Mouse (Mus musculus): ENCODE results near the gene Selenov. TPM values are rescaled to one million over a fixed set of nuclear protein-coding genes. Genes with fewer than 3 reads are reported as not detected.
A peak's percentile ranks its signal among the peaks of the same experiment; 100 is the strongest.

The Selenov gene
- not detected for total RNA-seq (2021)
- long read RNA-seq, experiment 1, result 0 reads
- long read RNA-seq, experiment 2, result 0 reads

- no peak for DNase-seq
These were observed at the start of gene Selenov for GRCm38 (mm10) chr7:28290638-28291590. Gene Selenov, minus strand, starts transcription at chr7:28291186.

GRCm38 (mm10) chr7:28339213-28339917, 48.4 kb upstream of the Selenov start:
- peak; percentile 68 for DNase-seq

- peak; percentile 97 for DNase-seq
These were observed 47.4 kb upstream of the Selenov start, which contains the start of gene Supt5 for GRCm38 (mm10) chr7:28338108-28338998. Gene Supt5, minus strand, starts transcription at chr7:28338746.

GRCm38 (mm10) chr7:28335471-28335870, 44.5 kb upstream of the Selenov start:
- DNase-seq, result no peak

- DNase-seq, result no peak
These were observed 43.5 kb upstream of the Selenov start for GRCm38 (mm10) chr7:28334534-28334933.

- DNase-seq, result no peak
These were observed 37.3 kb upstream of the Selenov start for GRCm38 (mm10) chr7:28328260-28328659.

GRCm38 (mm10) chr7:28326457-28326856, 35.5 kb upstream of the Selenov start:
- DNase-seq, result no peak

GRCm38 (mm10) chr7:28325293-28325692, 34.3 kb upstream of the Selenov start:
- no peak for DNase-seq

GRCm38 (mm10) chr7:28321974-28322720, 31.2 kb upstream of the Selenov start:
- no peak for DNase-seq

GRCm38 (mm10) chr7:28318714-28319113, 27.7 kb upstream of the Selenov start:
- DNase-seq, result no peak

- no peak for DNase-seq
These were observed 27.1 kb upstream of the Selenov start for GRCm38 (mm10) chr7:28318036-28318435.

- peak; percentile 96 for DNase-seq
These were observed 21.0 kb upstream of the Selenov start, which contains the start of gene Timm50 for GRCm38 (mm10) chr7:28311926-28312543. Gene Timm50, minus strand, starts transcription at chr7:28312072.

GRCm38 (mm10) chr7:28311151-28311925, 20.4 kb upstream of the Selenov start:
- peak; percentile 21 for DNase-seq

GRCm38 (mm10) chr7:28309737-28310136, 18.8 kb upstream of the Selenov start:
- DNase-seq, result no peak

GRCm38 (mm10) chr7:28306216-28306615, 15.2 kb upstream of the Selenov start:
- DNase-seq, result no peak

GRCm38 (mm10) chr7:28305641-28306040, 14.7 kb upstream of the Selenov start:
- no peak for DNase-seq

GRCm38 (mm10) chr7:28301616-28302433, 10.8 kb upstream of the Selenov start, which contains the start of gene Dll3:
Gene Dll3, minus strand, starts transcription at chr7:28302238.
- DNase-seq, result no peak

- no peak for DNase-seq
These were observed 8.0 kb upstream of the Selenov start for GRCm38 (mm10) chr7:28298837-28299625.

Measured in gastrocnemius, postnatal 25 days (tissue).